Mouse (Mus musculus) liver, adult 2 months (tissue): ENCODE measurements around the gene Cyth3.

Source experiments
- CTCF ChIP-seq: fragments of 200-500 bp; IDR thresholded peaks from 2 replicates; pipeline ENCODE4 v1.5.1; 2011; ENCODE audit warnings: low read depth, low read length, control low read depth
- POLR2A ChIP-seq: fragments of 200-500 bp; IDR thresholded peaks from 2 replicates; pipeline ENCODE4 v1.6.1; 2011; ENCODE audit warnings: low read length, control low read depth; ENCODE audit not compliant: insufficient read depth; ENCODE audit errors: extremely low read depth

- TF ChIP-seq CTCF (no peak), POLR2A (no peak)
These were observed 33.3 kb downstream of the Cyth3 start for GRCm38 (mm10) chr5:143655511-143655943.
